Mouse (Mus musculus) small intestine, adult 2 months (tissue): ENCODE results near the gene Atraid. TPM values are rescaled to one million over a fixed set of nuclear protein-coding genes. Genes with fewer than 3 reads are reported as not detected.

Source experiments
- H3K27ac ChIP-seq: fragments of 200-500 bp; 2 replicates; pipeline ENCODE4 v1.5.1; 2012; ENCODE audit warnings: low read depth, low read length, control low read depth, inconsistent platforms; ENCODE audit not compliant: insufficient read depth
- H3K27me3 ChIP-seq: fragments of 200-500 bp; 2 replicates; pipeline ENCODE4 v1.6.1; 2012; ENCODE audit warnings: mild to moderate bottlenecking, moderate library complexity, low read length, inconsistent platforms; ENCODE audit not compliant: control insufficient read depth, insufficient read depth
- H3K36me3 ChIP-seq: fragments of 200-500 bp; 2 replicates; pipeline ENCODE4 v1.6.1; 2012; ENCODE audit warnings: mild to moderate bottlenecking, low read length, control low read depth, inconsistent platforms; ENCODE audit not compliant: control insufficient read depth, insufficient read depth
- H3K4me1 ChIP-seq: fragments of 200-500 bp; 2 replicates; pipeline ENCODE4 v1.6.1; 2012; ENCODE audit warnings: low read length, inconsistent platforms, mixed read lengths; ENCODE audit not compliant: control insufficient read depth, insufficient read depth, insufficient read length
- H3K4me3 ChIP-seq: fragments of 200-500 bp; 2 replicates; pipeline ENCODE4 v1.5.1; 2012; ENCODE audit warnings: low read depth, mild to moderate bottlenecking, control low read depth, inconsistent platforms, low read length, moderate library complexity
- CTCF ChIP-seq: fragments of 200-500 bp; IDR thresholded peaks from 2 replicates; pipeline ENCODE4 v1.5.1; 2012; ENCODE audit warnings: low read depth, mild to moderate bottlenecking, control low read depth, inconsistent platforms, low read length, moderate library complexity, mixed read lengths; ENCODE audit not compliant: insufficient replicate concordance, insufficient read length; ENCODE audit errors: extremely low read depth
- POLR2A ChIP-seq: fragments of 200-500 bp; IDR thresholded peaks from 2 replicates; pipeline ENCODE4 v1.6.1; 2012; ENCODE audit warnings: low read depth, mild to moderate bottlenecking, control low read depth, inconsistent platforms, low read length, moderate library complexity
- WGBS: fragments of 180-500 bp; shearing (Covaris S2); methylation state at CpG from one replicate; pipeline ENCODE4 v1.1.7; 2018; 5-methylcytosine and 5-hydroxymethylcytosine counted together
- polyA plus RNA-seq: library from polyadenylated mRNA; depleted of rRNA; stranded (reverse); fragments of >200 nt; gene quantifications from 2 replicates; pipeline ENCODE4 v1.2.3, GENCODE M21; 2012

The Atraid gene
- polyA plus RNA-seq, 1 experiment = 51.4 TPM

GRCm38 (mm10) chr5:31076346-31076745, 28.2 kb downstream of the Atraid start:
- Histone ChIP-seq H3K4me3 (no peak overlapping the region), H3K36me3 (peaks cover 41% of the 10 kb centered on the region), H3K4me1 (no peaks in the 10 kb centered on the region), H3K27me3 (no peaks in the 10 kb centered on the region), H3K27ac (no peak overlapping the region)
- WGBS = 86% methylated on average over 13 of the region's 13 CpGs
- TF ChIP-seq POLR2A (no peak), CTCF (no peak)

DNA sequence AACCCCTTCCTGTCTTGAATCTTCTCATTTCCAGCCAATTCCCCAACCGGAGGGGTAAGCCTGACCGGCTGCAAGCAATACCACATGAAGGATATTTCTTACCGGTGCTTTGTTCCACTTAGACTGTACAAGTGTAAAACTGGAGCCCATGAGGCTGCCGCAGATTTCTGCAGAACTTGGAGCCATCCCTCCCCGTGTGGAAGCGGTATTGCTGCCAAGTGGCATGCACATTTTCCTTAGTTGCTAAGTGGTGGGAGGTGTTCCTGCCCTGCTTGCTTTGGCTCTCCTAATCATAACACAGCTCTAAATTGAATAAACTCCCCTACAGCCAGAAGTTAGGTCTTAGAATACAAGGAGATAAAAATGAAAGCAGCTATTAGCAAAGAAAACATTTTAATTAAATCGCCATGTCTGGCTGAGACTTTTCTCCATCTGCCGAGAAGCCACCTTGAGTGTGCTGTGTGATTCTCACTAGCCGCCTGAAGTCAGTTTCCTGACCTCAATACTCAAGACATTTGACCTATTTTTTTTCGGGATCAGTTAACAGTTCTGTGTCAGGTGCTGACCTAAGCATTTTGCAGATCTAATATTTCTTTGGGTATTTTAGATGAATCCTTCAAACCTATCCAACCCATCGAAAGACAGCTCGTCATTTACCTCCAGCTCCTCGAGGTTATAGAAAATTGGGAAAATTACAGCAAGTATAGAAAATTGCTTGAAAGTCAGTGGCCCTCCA, 32.1 kb downstream of the Atraid start:
- H3K36me3 ChIP-seq = peaks cover 15% of the 10 kb centered on the region; the same call in 1 of the 2 replicates
- TF ChIP-seq CTCF (no peak), POLR2A (no peak)
- H3K27me3 ChIP-seq = no peaks in the 10 kb centered on the region
- H3K4me1 ChIP-seq = no peaks in the 10 kb centered on the region
- no peak overlapping the region for H3K27ac ChIP-seq
- H3K4me3 ChIP-seq = no peak overlapping the region
- 77% methylated on average over 13 of the region's 13 CpGs for WGBS

DNA sequence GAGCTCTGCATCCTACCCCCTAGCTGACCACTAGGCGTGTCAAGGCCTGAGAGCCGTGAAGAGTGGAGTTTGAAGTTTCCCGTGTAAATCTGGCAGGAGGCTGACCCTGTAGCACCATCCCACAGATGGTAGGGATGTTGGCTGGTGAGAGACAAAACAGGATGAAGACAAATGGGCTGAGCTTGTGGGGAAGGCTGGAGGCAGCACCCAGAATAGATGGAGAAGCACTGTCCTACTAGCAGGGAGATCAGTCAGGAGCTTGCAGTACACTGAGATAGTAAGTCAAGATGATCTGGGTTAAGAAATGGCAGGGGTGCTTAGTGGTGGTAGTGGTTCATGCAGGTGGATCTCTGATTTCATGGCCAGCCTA, 32.7 kb downstream of the Atraid start:
- WGBS = 68% methylated on average over 3 of the region's 3 CpGs
- H3K36me3 ChIP-seq = peaks cover 15% of the 10 kb centered on the region; the same call in 1 of the 2 replicates
- no peak overlapping the region for H3K4me3 ChIP-seq
- H3K27me3 ChIP-seq = no peaks in the 10 kb centered on the region
- TF ChIP-seq POLR2A = no peak
- TF ChIP-seq CTCF = no peak
- H3K4me1 ChIP-seq = peaks cover 2% of the 10 kb centered on the region; the same call in 1 of the 2 replicates
- no peak overlapping the region for H3K27ac ChIP-seq

DNA sequence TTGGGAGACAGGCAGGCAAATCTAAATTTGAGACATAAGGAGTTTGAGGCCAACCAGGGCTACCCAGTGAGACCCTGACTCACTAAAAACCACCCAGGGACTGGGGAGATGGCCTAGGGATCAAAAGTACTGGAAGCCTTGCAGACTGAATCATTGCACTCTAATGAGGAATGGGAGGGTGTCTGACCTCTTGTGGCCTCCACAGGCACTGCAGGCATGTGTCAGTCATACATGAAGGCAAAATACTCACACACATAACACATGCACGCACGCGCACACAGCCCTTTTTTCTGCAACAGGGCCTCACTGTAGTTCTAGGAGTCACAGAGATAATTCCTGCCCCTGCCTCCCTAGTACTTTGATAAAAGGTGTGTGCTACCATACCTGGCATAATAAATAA, 33.3 kb downstream of the Atraid start:
- no peak for TF ChIP-seq POLR2A
- peak; percentile 74; the same call in 1 of the 2 replicates for TF ChIP-seq CTCF
- WGBS = 86% methylated on average over 3 of the region's 3 CpGs
- no peaks in the 10 kb centered on the region for H3K27me3 ChIP-seq

GRCm38 (mm10) chr5:31082355-31082754, 34.2 kb downstream of the Atraid start:
- peak; percentile 47; the same call in 1 of the 2 replicates for TF ChIP-seq CTCF
- TF ChIP-seq POLR2A = no peak
- Histone ChIP-seq H3K27ac (no peak overlapping the region), H3K4me3 (no peak overlapping the region), H3K4me1 (peaks cover 2% of the 10 kb centered on the region; the same call in 1 of the 2 replicates), H3K36me3 (peaks cover 7% of the 10 kb centered on the region; the same call in 1 of the 2 replicates), H3K27me3 (no peaks in the 10 kb centered on the region)
- WGBS = 21% methylated on average over 5 of the region's 5 CpGs

More for the DNA sequence above, 33.3 kb downstream of the Atraid start:
- Histone ChIP-seq H3K4me1 (peaks cover 2% of the 10 kb centered on the region; the same call in 1 of the 2 replicates), H3K36me3 (peaks cover 13% of the 10 kb centered on the region; the same call in 1 of the 2 replicates), H3K4me3 (no peak overlapping the region), H3K27ac (no peak overlapping the region)

- H3K4me3 ChIP-seq = no peak overlapping the region
- H3K36me3 ChIP-seq = peaks cover 4% of the 10 kb centered on the region; the same call in 1 of the 2 replicates
- TF ChIP-seq CTCF (no peak), POLR2A (no peak)
- 37% methylated on average over 12 of the region's 12 CpGs for WGBS
- H3K27ac ChIP-seq = no peak overlapping the region
- no peaks in the 10 kb centered on the region for H3K27me3 ChIP-seq
- H3K4me1 ChIP-seq = peaks cover 2% of the 10 kb centered on the region; the same call in 1 of the 2 replicates
Measured at GRCm38 (mm10) chr5:31082935-31083625, 35.0 kb downstream of the Atraid start.

- peaks cover 2% of the 10 kb centered on the region; the same call in 1 of the 2 replicates for H3K4me1 ChIP-seq
- 53% methylated on average over 8 of the region's 8 CpGs for WGBS
- no peak for TF ChIP-seq CTCF
- no peaks in the 10 kb centered on the region for H3K27me3 ChIP-seq
- H3K4me3 ChIP-seq = no peak overlapping the region
- H3K36me3 ChIP-seq = no peaks in the 10 kb centered on the region
- H3K27ac ChIP-seq = no peak overlapping the region
Measured at GRCm38 (mm10) chr5:31083949-31084348, 35.8 kb downstream of the Atraid start.
